In the genomic region with DNA sequence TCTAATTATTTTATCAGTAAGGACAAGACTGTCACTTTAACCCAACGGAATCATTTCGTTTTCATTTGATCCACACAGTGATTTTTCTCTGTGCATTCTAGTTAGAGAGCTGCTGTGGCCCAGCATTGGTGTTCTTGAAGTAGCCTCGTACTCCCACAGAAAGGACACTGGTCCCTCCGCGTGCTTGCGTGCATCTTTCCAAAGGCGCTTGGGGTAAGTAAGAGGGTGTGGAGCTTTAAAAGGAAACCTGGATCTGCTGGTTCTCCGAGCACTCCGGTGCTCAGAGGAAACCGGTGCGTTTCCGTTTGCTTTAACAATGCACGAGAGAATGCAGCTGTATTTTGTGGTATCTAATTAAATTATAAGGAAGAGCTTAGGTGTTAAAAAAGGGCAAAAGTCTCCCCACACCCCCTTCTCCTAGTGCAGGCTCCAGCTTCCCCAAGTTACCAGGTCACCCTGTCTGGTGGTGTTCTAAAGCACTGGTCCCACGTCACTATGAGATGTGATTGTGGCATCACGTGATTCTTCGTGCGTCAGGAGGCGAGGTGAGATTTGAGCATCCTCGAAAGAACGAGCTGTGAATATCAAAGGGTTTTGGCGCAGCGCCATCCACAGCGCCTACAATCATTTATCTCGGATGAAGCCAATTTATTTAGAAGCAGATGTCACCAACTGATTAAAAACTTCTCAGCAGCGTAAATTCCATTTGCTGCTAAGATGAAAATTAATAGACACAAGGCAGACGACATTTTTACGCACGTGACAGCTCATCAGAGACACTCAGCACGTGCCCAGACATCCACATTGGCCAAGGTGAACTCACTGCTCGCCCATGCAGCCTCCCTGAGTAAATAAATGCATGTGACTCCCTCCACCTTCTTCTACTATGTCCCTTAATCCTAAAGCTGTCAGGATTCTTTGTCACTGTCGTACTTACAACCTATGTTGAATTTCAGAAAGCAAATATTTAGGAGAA, we compare ENCODE assay signal across 9 mouse cellular contexts. TPM values are rescaled to one million over a fixed set of nuclear protein-coding genes. Genes with fewer than 3 reads are reported as not detected.
DNase-seq lines count a peak whose midpoint lies in the region; ATAC-seq and TF ChIP-seq lines count a peak whose summit lies in the region.
"Had no signal": no experiment of that assay in that cellular context is flagged by ENCODE, and none has a peak within 500 bp of the region (broad histone marks: within the 10 kb centered on the region; RNA-seq: fewer than 3 reads in every experiment).

No protein-coding gene starts in this region.

- H3K27me3 ChIP-seq in lung, postnatal 0 days (replicated peaks; ENCODE audit: insufficient read depth, low read length) = no peaks in the 10 kb centered on the region
- no peaks in the 10 kb centered on the region for H3K27me3 ChIP-seq in hindbrain, embryonic 14.5 days (ENCODE audit: control insufficient read depth, insufficient read depth, low read length)
- peaks cover 16% of the 10 kb centered on the region; the same call in 1 of the 2 replicates for H3K27me3 ChIP-seq in limb, embryonic 10.5 days (ENCODE audit: low read depth, poor library complexity, severe bottlenecking)

- TF ChIP-seq EP300 in lung, postnatal 0 days (IDR thresholded peaks at IDR 0.05) = no peak

- no peaks in the 10 kb centered on the region for H3K36me3 ChIP-seq in lung, postnatal 0 days (ENCODE audit: insufficient read depth, low read length)
- no peaks in the 10 kb centered on the region for H3K36me3 ChIP-seq in hindbrain, embryonic 14.5 days (replicated peaks; ENCODE audit: control insufficient read depth, insufficient read depth)
- no peaks in the 10 kb centered on the region for H3K36me3 ChIP-seq in limb, embryonic 10.5 days

- no peak overlapping the region for H3K4me3 ChIP-seq in lung, postnatal 0 days (ENCODE audit: low read depth, low read length)
- H3K4me3 ChIP-seq in hindbrain, embryonic 14.5 days (replicated peaks; ENCODE audit: low read length) = peak overlapping the region; percentile 26
- peak overlapping the region; percentile 34 for H3K4me3 ChIP-seq in limb, embryonic 10.5 days

- DNase-seq in lung, postnatal 0 days (ENCODE audit: low spot score) = no peak
- DNase-seq in lung, postnatal 25 days (ENCODE audit: low spot score) = no peak
- peak; percentile 44 to 52 for DNase-seq in cerebellum, postnatal 36 days
- peak; percentile 85 for DNase-seq in hindbrain, embryonic 14.5 days (ENCODE audit: low spot score)
- DNase-seq in limb, embryonic 10.5 days (ENCODE audit: low spot score) = no peak
- DNase-seq in right cerebral cortex, postnatal 25 days = peak; percentile 70
- DNase-seq in thymus, adult 18-20 months = no peak

- H3K4me2 ChIP-seq in lung, postnatal 0 days (replicated peaks; ENCODE audit: low read depth, low read length) = peak overlapping the region; percentile 25; the same call in 1 of the 2 replicates
- H3K4me2 ChIP-seq in hindbrain, embryonic 14.5 days (replicated peaks) = peak overlapping the region; percentile 61

- no peak overlapping the region for H3K9ac ChIP-seq in lung, postnatal 0 days (replicated peaks; ENCODE audit: low read depth)
- H3K9ac ChIP-seq in hindbrain, embryonic 14.5 days = peak overlapping the region; percentile 55

- no peaks in the 10 kb centered on the region for H3K4me1 ChIP-seq in lung, postnatal 0 days (ENCODE audit: insufficient read depth, low read depth, low read length)
- no peaks in the 10 kb centered on the region for H3K4me1 ChIP-seq in hindbrain, embryonic 14.5 days (replicated peaks; ENCODE audit: control insufficient read depth, insufficient read depth, low read length)
- peaks cover 4% of the 10 kb centered on the region; the same call in 1 of the 2 replicates for H3K4me1 ChIP-seq in limb, embryonic 10.5 days

- H3K27ac ChIP-seq in lung, postnatal 0 days (ENCODE audit: low read length) = no peak overlapping the region
- H3K27ac ChIP-seq in hindbrain, embryonic 14.5 days = peak overlapping the region; percentile 88
- H3K27ac ChIP-seq in limb, embryonic 10.5 days = no peak overlapping the region

- H3K9me3 ChIP-seq in lung, postnatal 0 days (ENCODE audit: low read length) = no peaks in the 10 kb centered on the region
- no peaks in the 10 kb centered on the region for H3K9me3 ChIP-seq in hindbrain, embryonic 14.5 days (ENCODE audit: control insufficient read depth, low read length)
- H3K9me3 ChIP-seq in limb, embryonic 10.5 days (replicated peaks) = no peaks in the 10 kb centered on the region

- TF ChIP-seq CTCF in lung, postnatal 0 days (IDR thresholded peaks at IDR 0.05) = no peak

- WGBS in lung, postnatal 0 days = 11% methylated on average over 31 of the region's 31 CpGs
- 12% methylated on average over 31 of the region's 31 CpGs for WGBS in hindbrain, embryonic 14.5 days
- 24% methylated on average over 31 of the region's 31 CpGs for WGBS in limb, embryonic 10.5 days

- no peak for ATAC-seq in lung, postnatal 0 days
- ATAC-seq in hindbrain, embryonic 14.5 days (ENCODE audit: low FRiP score) = peak; percentile 89
- ATAC-seq in megakaryocyte progenitor cell, adult 5-6 weeks (replicated peaks; ENCODE audit: poor library complexity) = no peak; the same call in 1 of the 2 replicates

RNA-seq across cellular contexts. Expression of a gene that starts 14.1 kb away (rescaled TPM):
- polyA plus RNA-seq in lung, postnatal 0 days (2015; fragmentation: Nextera tagmentation; extraction: Ambion mirVana) = 0.48 and 0.56 TPM in 2 replicates
- polyA plus RNA-seq in hindbrain, embryonic 14.5 days (2014; fragmentation: Nextera tagmentation; extraction: Ambion mirVana) = 301 and 318 TPM in 2 replicates
- 0.05 and 0.89 TPM in 2 replicates for polyA plus RNA-seq in limb, embryonic 10.5 days (2016; fragmentation: Nextera tagmentation; extraction: Ambion mirVana)
- total RNA-seq in megakaryocyte progenitor cell, adult 5-6 weeks (2015) = 0.12 TPM in 1 of 2 replicates, not detected in the other
- total RNA-seq in megakaryocyte progenitor cell, adult 5-6 weeks (2017) = not detected in 2 replicates
- total RNA-seq: common myeloid progenitor, adult 5-6 weeks had no signal

Comparison
In these comparisons a context has a peak if more than half of its experiments do, and no peak if none do; other contexts are left out.
1. DNase-seq: peak in cerebellum, postnatal 36 days (2 of 2), hindbrain, embryonic 14.5 days (single experiment) and right cerebral cortex, postnatal 25 days (single experiment); none in lung, postnatal 0 days (single experiment), lung, postnatal 25 days (single experiment), limb, embryonic 10.5 days (single experiment) and thymus, adult 18-20 months (0 of 2).
2. RNA of a gene that starts 14.1 kb away (polyA plus RNA-seq): 301 to 318 TPM in hindbrain, embryonic 14.5 days; 0.05 to 0.89 TPM in limb, embryonic 10.5 days and 0.48 to 0.56 TPM in lung, postnatal 0 days; every median in the first group is over 100 times any median in the second.